Mouse (Mus musculus): ENCODE measurements at regions not wholly inside any gene's neighbourhood (a gene's known extent, or its start where the extent isn't known, plus 50 kb on each side); places are given as distances from the start of the nearest gene placed in this dataset.

DNA sequence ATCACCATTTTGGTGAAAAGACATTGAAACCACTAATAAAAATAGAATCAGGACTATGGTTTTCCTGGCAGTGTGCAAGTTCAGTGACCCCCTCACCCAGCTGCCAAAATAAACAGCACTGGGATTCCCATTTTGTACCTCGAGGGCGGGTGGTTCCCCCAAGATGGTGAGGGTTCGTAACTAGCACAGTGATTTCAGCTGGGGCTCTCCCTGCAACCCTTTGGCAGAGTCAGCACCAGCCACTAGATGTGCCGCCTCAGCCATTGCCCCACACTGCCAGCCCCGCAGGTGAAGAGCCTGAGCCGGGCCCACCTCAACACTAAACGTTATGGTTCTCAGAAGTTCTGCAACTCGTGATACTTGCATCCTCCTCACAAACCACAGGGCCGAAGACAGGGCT, 74.3 kb upstream of the Spdye4c start:
- TF ChIP-seq CTCF (conservative IDR thresholded peaks at IDR 0.05; ENCODE audit: low read length) = no peak
- TF ChIP-seq POU5F1 (IDR thresholded peaks at IDR 0.05; ENCODE audit: borderline replicate concordance, low read length) = no peak

Measured in E14TG2a.4 (cell line).